In genomic region chr6:6942813-6943212, GRCm38 (mm10) we compare ENCODE assay signal across 7 mouse cellular contexts. TPM values are rescaled to one million over a fixed set of nuclear protein-coding genes. Genes with fewer than 3 reads are reported as not detected.
DNase-seq lines count a peak whose midpoint lies in the region; ATAC-seq and TF ChIP-seq lines count a peak whose summit lies in the region.

No protein-coding gene starts in this region.

- no peaks in the 10 kb centered on the region for H3K9me3 ChIP-seq in kidney, embryonic 14.5 days (ENCODE audit: control insufficient read depth, low read length)
- H3K9me3 ChIP-seq in E14TG2a.4 (ENCODE audit: low read length): no peaks in the 10 kb centered on the region

- DNase-seq in kidney, adult 18-20 months: peak; percentile 46
- DNase-seq in NIH3T3 (ENCODE audit: low read depth): peak; percentile 53
- peak; percentile 15 for DNase-seq in induced T-regulatory cell, adult 2 months (ENCODE audit: low read depth)
- DNase-seq in retina, embryonic 14.5 days (ENCODE audit: low spot score): peak; percentile 38
- DNase-seq in cerebellum, postnatal 4 days (ENCODE audit: low spot score in 2 of 2): no peak

- H3K4me1 ChIP-seq in kidney, embryonic 14.5 days (ENCODE audit: control insufficient read depth, insufficient read depth, low read length): no peaks in the 10 kb centered on the region
- H3K4me1 ChIP-seq in E14TG2a.4 (replicated peaks; ENCODE audit: low read depth, low read length): no peaks in the 10 kb centered on the region

- no peak for ATAC-seq in kidney, embryonic 14.5 days (ENCODE audit: low FRiP score, low TSS enrichment)

- peak; percentile 45 for TF ChIP-seq CTCF in E14TG2a.4 (conservative IDR thresholded peaks at IDR 0.05; ENCODE audit: low read length)

- no peak overlapping the region for H3K27ac ChIP-seq in kidney, embryonic 14.5 days (ENCODE audit: low read depth, low read length)

- H3K36me3 ChIP-seq in kidney, embryonic 14.5 days (ENCODE audit: control insufficient read depth, insufficient read depth, low read length): no peaks in the 10 kb centered on the region
- H3K36me3 ChIP-seq in E14TG2a.4 (ENCODE audit: insufficient read depth, low read length): no peaks in the 10 kb centered on the region

- H3K4me3 ChIP-seq in kidney, embryonic 14.5 days (ENCODE audit: low read length): no peak overlapping the region
- no peak overlapping the region for H3K4me3 ChIP-seq in E14TG2a.4 (replicated peaks; ENCODE audit: low read length)

- no peak overlapping the region for H3K4me2 ChIP-seq in kidney, embryonic 14.5 days (replicated peaks; ENCODE audit: low read depth, low read length)

- H3K27me3 ChIP-seq in kidney, embryonic 14.5 days (ENCODE audit: control insufficient read depth, insufficient read depth, low read length): no peaks in the 10 kb centered on the region
- H3K27me3 ChIP-seq in E14TG2a.4 (ENCODE audit: insufficient read depth, low read length): no peaks in the 10 kb centered on the region

- H3K9ac ChIP-seq in kidney, embryonic 14.5 days (ENCODE audit: low read depth, low read length): no peak overlapping the region

- 44% methylated on average over 6 of the region's 6 CpGs for WGBS in kidney, embryonic 14.5 days

RNA-seq across cellular contexts. Expression of gene Sdhaf3, which starts 13.0 kb away (rescaled TPM):
- 6.2 and 7.3 TPM in 2 replicates for polyA plus RNA-seq in kidney, embryonic 14.5 days (2014; fragmentation: Nextera tagmentation; extraction: Ambion mirVana)

Comparison
In these comparisons a context has a peak if more than half of its experiments do, and no peak if none do; other contexts are left out.
1. DNase-seq: peak in kidney, adult 18-20 months (single experiment), NIH3T3 (single experiment), induced T-regulatory cell, adult 2 months (single experiment) and retina, embryonic 14.5 days (single experiment); none in cerebellum, postnatal 4 days (0 of 2).